Mouse (Mus musculus) megakaryocyte progenitor cell, adult 5-6 weeks (primary cell): ENCODE measurements around the gene Spred2. TPM values are rescaled to one million over a fixed set of nuclear protein-coding genes. Genes with fewer than 3 reads are reported as not detected.
"Not testable (repeated sequence)": the region's sequence is repeated elsewhere in the genome, so short reads cannot be mapped to it uniquely, and the experiment has no call there.

Experiments
- ATAC-seq: replicated peaks from 2 replicates; pipeline ENCODE4 v1.8.0; 2016; ENCODE audit warnings: mild to moderate bottlenecking, moderate TSS enrichment, inconsistent platforms; ENCODE audit not compliant: poor library complexity
- total RNA-seq, 2 experiments: library from RNA; stranded (forward) in 1 of 2; stranded (reverse) in 1 of 2; fragments of 157-497, 149-512 nt in 1 of 2; fragments of 200-1000 nt in 1 of 2; gene quantifications; 2 replicates each; pipeline versions ENCODE4 v1.2.3 to v1.2.4; 2015 to 2017

Spred2 gene
- total RNA-seq, 2 experiments from 2014 or later, result 5.0 to 16.9 TPM

DNA sequence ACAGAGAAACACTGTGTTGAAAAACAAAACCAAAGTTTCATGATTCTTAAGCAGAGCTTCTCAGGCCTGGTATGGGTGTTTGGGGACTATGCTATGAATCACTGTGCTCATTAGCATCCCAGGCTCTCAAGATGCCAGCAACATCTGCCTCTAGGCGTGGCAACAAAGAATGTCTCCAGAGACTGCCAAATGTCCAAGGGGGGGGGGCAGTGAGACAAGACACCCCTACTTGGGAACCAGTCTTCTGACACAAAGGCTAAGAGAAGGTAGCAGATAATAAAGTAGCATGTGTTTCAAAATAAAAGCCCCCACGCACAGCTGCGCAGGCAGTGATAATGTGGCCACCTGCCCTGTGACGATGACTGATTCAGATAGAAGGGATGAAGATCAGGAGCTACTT lies 119.1 kb downstream of the Spred2 start:
- ATAC-seq, result peak; percentile 87

DNA sequence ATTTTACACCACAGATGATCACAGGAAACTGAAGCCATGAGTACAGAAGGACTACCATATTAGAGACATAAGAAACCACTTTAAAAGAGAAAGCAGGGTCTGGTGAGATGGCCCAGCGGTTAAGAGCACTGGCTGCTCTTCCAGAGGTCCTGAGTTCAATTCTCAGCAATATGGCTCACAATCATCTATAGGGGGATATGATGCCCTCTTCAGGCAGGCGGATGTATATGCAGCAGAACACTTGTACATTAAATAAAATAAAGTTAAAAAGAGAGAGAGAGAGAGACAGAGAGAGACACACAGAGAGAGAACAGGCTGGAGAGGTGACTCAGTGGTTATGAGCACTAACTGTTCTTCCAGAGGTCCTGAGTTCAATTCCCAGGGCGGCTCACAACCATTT lies 121.4 kb downstream of the Spred2 start:
- no peak for ATAC-seq

DNA sequence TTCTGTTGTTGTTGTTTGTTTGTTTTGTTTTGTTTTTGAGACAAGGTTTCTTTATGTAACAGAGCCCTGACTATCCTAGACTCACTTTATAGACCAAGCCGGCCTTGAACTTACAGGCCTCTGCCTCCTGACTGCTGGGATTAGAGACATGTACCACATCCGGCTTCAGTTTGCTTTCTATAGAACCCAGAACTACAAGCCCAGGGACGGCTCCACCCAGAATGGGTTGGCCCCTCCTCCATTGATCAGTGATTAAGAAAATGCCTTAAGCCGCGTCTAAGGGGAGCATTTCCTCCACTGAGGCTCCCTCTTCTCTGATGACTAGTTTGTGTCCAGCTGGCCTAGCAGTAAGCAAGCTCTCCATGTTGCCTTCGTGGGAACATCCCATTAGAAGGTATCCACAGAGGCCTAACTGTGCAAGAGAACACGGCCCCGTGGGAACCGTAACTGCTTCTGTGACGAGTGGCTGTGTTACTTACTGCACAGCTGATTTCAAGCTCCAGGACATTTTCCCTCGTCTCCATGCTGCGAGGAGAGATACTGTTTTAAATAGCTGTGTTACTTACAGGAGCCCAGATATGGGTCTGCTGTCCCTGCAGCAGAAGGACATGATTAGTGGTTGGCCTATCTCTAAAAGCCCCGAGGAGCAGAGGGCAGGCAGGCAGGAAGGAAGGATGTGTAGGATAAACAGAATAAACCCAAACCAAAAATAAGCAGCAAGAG lies 128.8 kb downstream of the Spred2 start:
- peak; percentile 85 for ATAC-seq

DNA sequence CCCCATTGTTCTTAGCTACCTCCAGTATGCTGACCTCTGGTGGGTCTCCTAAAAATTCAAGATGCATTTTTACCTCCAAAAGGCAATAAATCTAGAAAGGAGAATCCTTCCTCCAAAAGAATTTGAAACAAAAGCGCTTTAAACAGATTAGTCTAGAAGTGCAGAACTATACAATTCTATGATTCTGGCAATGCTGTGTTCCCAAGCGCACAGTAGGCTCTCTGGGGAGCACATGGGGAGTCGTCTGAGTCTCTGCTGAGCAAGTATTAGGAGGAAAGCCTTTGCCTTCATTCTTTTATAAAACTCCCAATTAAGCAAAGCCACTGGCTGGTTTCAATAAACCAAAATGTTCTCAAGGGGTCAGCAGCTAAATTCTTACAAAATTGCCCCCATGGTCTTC lies 129.8 kb downstream of the Spred2 start:
- ATAC-seq, result no peak

- no peak for ATAC-seq
Measured at GRCm38 (mm10) chr11:20054617-20055016, 130.4 kb downstream of the Spred2 start.

- no peak for ATAC-seq
Measured at GRCm38 (mm10) chr11:20056168-20056567, 132.0 kb downstream of the Spred2 start.

- no peak for ATAC-seq
Measured at GRCm38 (mm10) chr11:20057429-20057828, 133.3 kb downstream of the Spred2 start.

- ATAC-seq, result no peak
Measured at GRCm38 (mm10) chr11:20059736-20060135, 135.6 kb downstream of the Spred2 start.

- ATAC-seq, result not testable (repeated sequence)
Measured at GRCm38 (mm10) chr11:20062801-20063200, 138.6 kb downstream of the Spred2 start.

DNA sequence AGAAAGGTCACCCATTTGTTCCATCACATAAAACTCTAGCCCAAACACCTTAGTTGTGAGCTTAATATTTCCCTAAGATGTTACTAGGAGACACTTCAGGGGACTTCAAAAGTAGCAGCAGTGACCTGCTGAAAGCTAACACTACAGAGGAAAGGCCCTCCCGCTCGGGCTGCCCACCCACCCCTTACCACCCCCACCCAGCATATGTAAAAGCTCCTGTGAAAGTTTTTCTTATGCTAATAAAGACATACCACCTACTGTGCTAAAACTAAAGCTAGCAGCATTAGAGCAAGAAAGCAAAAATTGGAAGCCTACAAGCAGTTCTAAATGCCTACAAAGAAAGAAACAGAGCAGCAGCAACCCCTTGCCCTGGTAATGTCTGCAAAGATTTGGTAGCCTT lies 139.9 kb downstream of the Spred2 start:
- ATAC-seq, result not testable (repeated sequence)

- no peak for ATAC-seq
Measured at GRCm38 (mm10) chr11:20064926-20065325, 140.8 kb downstream of the Spred2 start.

- no peak for ATAC-seq
Measured at GRCm38 (mm10) chr11:20066106-20066505, 141.9 kb downstream of the Spred2 start.

- ATAC-seq, result no peak
Measured at GRCm38 (mm10) chr11:20067521-20067920, 143.3 kb downstream of the Spred2 start.

GRCm38 (mm10) chr11:20068346-20069004 lies 144.3 kb downstream of the Spred2 start:
- ATAC-seq, result peak; percentile 57

GRCm38 (mm10) chr11:20072174-20072573 lies 148.0 kb downstream of the Spred2 start:
- ATAC-seq, result peak; percentile 71

DNA sequence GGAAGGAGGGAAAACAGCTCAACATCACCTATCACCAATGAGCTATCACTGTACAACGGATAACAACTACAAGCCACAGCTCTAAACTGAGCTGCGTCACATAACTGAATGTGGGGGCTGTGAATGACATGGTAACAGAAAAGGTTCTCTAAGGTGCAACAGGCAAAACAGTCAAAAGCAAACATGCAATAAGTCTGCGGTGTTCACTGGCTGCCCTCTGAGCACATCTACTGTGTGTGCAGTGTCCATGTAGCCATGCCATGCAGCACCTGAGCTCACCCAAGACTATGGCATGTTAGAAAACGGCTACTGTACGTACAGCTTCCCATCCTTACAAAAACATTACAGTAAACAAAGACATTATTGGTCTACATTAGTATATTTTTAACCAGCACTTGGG lies 148.7 kb downstream of the Spred2 start:
- ATAC-seq, result no peak

Other genes with a start within 250 kb of the Spred2 start
- gene Actr2, start 188.5 kb downstream of the Spred2 start, total RNA-seq (2015), result 214 and 237 TPM in 2 replicates
- 237 and 264 TPM in 2 replicates for gene Actr2, start 188.5 kb downstream of the Spred2 start, total RNA-seq (2017)